Mouse (Mus musculus) inflammation-experienced regulatory T-cells (primary cell): ENCODE data around the gene Ralgapa2. TPM values are rescaled to one million over a fixed set of nuclear protein-coding genes. Genes with fewer than 3 reads are reported as not detected.

Source experiments
- polyA plus RNA-seq, 2 experiments: library from polyadenylated mRNA; unstranded; fragments of 100-300 nt; shearing (Covaris generic); gene quantifications; one replicate each; pipeline ENCODE4 v1.2.1; 2017

Gene Ralgapa2
- polyA plus RNA-seq, result 10 to 100 TPM; 21.8 to 21.9 TPM

GRCm38 (mm10) chr2:146511911-146512580 lies at the start of gene Ralgapa2:
Gene Ralgapa2, minus strand, starts transcription at chr2:146512344.

GRCm38 (mm10) chr2:146221076-146221928 lies 290.8 kb downstream of the Ralgapa2 start, which contains the start of gene Insm1:
Gene Insm1, plus strand, starts transcription at chr2:146221921.

